Mouse (Mus musculus) thymus, postnatal 4 days (tissue): Measurements from ENCODE around the gene Tnfrsf19.

Experiments
- DNase-seq: peaks from one replicate; pipeline ENCODE4 v3.0.0; 2021

Tnfrsf19 gene

DNA sequence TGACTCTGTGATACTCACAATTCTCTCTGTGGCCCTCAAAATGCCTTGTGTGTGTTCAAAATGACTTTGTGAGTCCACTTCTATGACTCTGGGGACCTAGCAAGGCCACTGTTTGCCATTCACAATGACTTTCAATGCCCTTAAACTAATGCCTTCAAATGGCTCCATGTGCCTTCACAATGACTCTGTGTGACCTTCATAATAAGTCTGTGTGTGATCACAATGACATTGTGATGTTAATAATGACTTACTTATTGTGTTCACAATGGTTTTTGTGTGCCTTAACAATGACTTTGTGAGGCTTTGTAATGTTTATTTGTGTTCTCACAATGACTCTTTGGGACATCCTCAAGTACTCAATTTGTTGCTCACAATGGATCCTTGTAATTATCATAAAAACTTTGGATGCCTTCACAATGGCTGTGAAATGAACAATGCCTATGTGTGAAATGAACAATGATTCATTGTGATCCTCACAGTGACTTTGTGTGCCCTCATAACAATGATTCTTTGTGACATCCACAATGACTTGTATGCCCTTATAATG, 88.6 kb downstream of the Tnfrsf19 start:
- DNase-seq: no peak

DNA sequence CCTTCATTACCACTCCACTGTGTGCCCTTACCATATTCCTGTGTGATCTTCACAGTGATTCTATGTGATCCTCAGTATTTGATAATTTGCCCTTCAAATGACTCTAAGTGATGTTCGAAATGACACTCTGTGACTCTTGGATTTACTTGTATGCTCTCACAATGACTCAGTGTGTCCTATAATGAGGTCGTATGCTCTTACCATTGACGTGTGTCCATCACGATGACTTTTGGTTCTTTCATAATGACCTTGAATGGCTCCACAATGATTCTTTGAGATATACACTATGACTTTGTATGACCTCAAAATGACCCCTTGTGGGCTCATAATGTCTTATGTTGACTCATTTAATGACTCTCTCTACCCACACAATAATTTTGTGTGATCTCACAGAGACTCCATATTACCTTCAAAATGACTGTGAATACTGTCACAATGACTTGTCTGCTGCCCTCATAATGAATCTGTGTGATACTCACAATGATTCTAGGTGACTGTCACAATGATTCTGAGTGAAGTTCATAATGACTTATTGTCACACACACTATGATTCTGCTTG, 108.7 kb downstream of the Tnfrsf19 start:
- no peak for DNase-seq

DNA sequence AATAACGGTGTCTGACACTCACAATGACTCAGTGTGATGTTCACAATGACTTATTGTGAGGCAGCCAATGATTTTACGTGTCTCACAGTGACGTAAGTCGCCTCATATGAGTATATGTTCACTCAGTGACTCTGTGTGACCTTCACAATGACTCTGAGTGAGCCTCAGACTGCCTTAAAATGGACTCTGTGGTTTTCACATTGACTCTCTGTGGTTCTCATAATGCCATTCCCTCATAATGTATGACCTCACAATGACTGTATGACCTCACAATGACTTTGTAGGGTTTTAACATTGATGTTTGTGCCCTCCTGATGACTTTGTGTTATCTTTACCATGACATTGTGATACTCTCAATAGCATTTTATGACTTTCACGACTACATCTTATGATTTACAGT, 110.6 kb downstream of the Tnfrsf19 start:
- DNase-seq: no peak

DNA sequence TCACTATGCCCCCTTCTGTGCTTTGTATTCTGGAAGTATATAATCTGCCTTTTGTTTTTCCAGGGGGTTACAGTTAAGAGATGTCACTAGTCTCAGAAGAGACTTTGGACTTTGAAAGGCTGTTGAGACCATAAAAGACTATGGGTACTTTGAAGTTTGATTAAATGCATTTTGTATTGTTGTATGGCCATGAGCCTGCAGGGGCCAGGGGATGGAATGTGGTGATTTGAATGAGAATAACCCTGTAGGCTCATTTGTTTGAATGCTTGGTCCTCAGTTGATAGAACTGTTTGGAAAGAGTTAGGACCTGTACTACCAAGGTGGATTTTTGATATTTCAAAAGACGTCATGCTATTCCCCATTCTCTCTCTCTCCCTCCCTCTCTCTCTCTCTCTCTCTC, 120.3 kb downstream of the Tnfrsf19 start:
- no peak for DNase-seq

DNA sequence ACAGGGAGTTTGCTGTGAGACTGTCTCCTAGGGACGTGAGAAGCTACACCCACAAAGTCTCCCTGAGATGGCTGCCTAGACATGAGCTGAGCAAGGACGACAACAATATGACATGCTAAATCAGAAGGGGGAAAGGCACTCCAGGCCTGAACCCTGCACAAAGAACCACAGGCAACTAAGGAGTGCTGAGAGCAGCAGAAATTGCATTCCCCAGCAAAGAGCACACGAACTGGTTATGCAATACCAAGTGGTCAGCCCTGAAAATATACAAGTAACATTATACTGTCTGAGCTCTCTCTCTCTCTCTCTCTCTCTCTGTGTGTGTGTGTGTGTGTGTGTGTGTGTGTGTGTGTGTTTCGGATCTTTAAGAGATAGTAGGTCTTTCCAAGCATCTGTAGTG, 129.6 kb downstream of the Tnfrsf19 start:
- no peak for DNase-seq
